Mouse (Mus musculus) liver, embryonic 14.5 days (tissue): Measurements from ENCODE around the gene Gpr84.

ENCODE experiments used
- CTCF ChIP-seq: IDR thresholded peaks from 2 replicates; pipeline ENCODE4 v1.5.1; 2016; ENCODE audit warnings: antibody characterized with exemption, low read depth, control low read depth
- EP300 ChIP-seq: IDR thresholded peaks from 2 replicates; pipeline ENCODE4 v1.6.1; 2016; ENCODE audit warnings: antibody characterized with exemption, low read depth

GRCm38 (mm10) chr15:103301046-103301445 lies 9.4 kb downstream of the Gpr84 start:
- TF ChIP-seq CTCF = no peak
- TF ChIP-seq EP300 = no peak
